Mouse (Mus musculus): ENCODE results near the gene Sp1. TPM values are rescaled to one million over a fixed set of nuclear protein-coding genes. Genes with fewer than 3 reads are reported as not detected.

Gene Sp1
- polyA plus RNA-seq, 1 experiment, result 11.7 TPM

- H3K27me3 ChIP-seq (ENCODE audit: control insufficient read depth, insufficient read depth, insufficient read length), result no peaks in the 10 kb centered on the region
- no peaks in the 10 kb centered on the region for H3K36me3 ChIP-seq (ENCODE audit: control insufficient read depth, insufficient read depth)
- H3K4me2 ChIP-seq (ENCODE audit: low read depth), result peak overlapping the region; percentile 56
- no peaks in the 10 kb centered on the region for H3K79me2 ChIP-seq (ENCODE audit: control insufficient read depth, insufficient read depth)
- H3K4me3 ChIP-seq, result no peak overlapping the region
- H3ac ChIP-seq (ENCODE audit: control insufficient read depth, insufficient read length), result no peak overlapping the region
- no peak for TF ChIP-seq POLR2AphosphoS2 (IDR thresholded peaks at IDR 0.05; ENCODE audit: insufficient read length, low read depth)
- no peak for TF ChIP-seq USF1 (IDR thresholded peaks at IDR 0.05; ENCODE audit: low read depth)
- TF ChIP-seq REST (IDR thresholded peaks at IDR 0.05; ENCODE audit: insufficient read depth, insufficient read length), result no peak
- TF ChIP-seq TCF12 (IDR thresholded peaks at IDR 0.05; ENCODE audit: insufficient read depth, poor library complexity, severe bottlenecking), result no peak
- no peak for TF ChIP-seq E2F4 (IDR thresholded peaks at IDR 0.05; ENCODE audit: insufficient read depth)
- no peak for TF ChIP-seq SRF (IDR thresholded peaks at IDR 0.05; ENCODE audit: control insufficient read depth, insufficient read length, low read depth)
- no peak for TF ChIP-seq MAX (IDR thresholded peaks at IDR 0.05; ENCODE audit: low read depth)
- TF ChIP-seq TCF3 (IDR thresholded peaks at IDR 0.05; ENCODE audit: insufficient read length, low read depth), result no peak
- TF ChIP-seq POLR2A (IDR thresholded peaks at IDR 0.05; ENCODE audit: insufficient read length, low read depth), result no peak
- no peak for TF ChIP-seq MYOG (IDR thresholded peaks at IDR 0.05; ENCODE audit: control insufficient read depth in 1 of 3, insufficient read depth in 1 of 3, insufficient read length in 2 of 3, low read depth in 2 of 3)
- no peak for TF ChIP-seq MYOD1 (IDR thresholded peaks at IDR 0.05; ENCODE audit: control insufficient read depth in 1 of 3, insufficient read length in 2 of 3, low read depth in 2 of 3)
- TF ChIP-seq CEBPB (IDR thresholded peaks at IDR 0.05; ENCODE audit: insufficient read depth, poor library complexity, severe bottlenecking), result no peak
Measured at GRCm38 (mm10) chr15:102362648-102363047, 43.3 kb upstream of the Sp1 start.

GRCm38 (mm10) chr15:102364678-102365077, 41.3 kb upstream of the Sp1 start:
- H3K36me3 ChIP-seq (ENCODE audit: control insufficient read depth, insufficient read depth), result no peaks in the 10 kb centered on the region
- H3K4me3 ChIP-seq, result no peak overlapping the region

DNA sequence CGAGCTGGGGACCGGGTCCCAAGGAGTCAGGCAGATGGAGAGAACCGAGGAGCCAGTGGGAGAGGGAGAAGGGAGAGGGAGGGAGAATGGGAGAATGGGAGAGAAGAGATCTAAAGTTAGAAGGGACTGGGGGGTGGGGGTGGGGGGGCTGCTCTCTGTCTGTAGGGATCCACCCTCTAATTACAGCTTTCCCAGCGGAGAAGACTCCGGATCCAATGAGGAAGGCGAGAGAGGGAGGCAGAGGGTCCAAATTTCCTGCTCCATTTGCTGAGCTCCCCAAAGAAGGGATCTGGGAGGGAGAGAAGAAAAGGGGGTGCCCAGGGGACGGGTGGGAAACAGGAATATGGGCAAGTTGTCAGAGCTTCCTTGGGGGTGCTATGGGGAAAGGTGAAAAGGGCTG, 39.7 kb upstream of the Sp1 start:
- Histone ChIP-seq H3K36me3 (ENCODE audit: control insufficient read depth, insufficient read depth) (no peaks in the 10 kb centered on the region), H3ac (ENCODE audit: control insufficient read depth, insufficient read length) (no peak overlapping the region), H3K4me2 (ENCODE audit: low read depth) (peak overlapping the region; percentile 52), H3K79me2 (ENCODE audit: control insufficient read depth, insufficient read depth) (no peaks in the 10 kb centered on the region), H3K27me3 (ENCODE audit: control insufficient read depth, insufficient read depth, insufficient read length) (no peaks in the 10 kb centered on the region), H3K4me3 (no peak overlapping the region)
- TF ChIP-seq E2F4 (IDR thresholded peaks at IDR 0.05; ENCODE audit: insufficient read depth), result no peak
- no peak for TF ChIP-seq POLR2AphosphoS2 (IDR thresholded peaks at IDR 0.05; ENCODE audit: insufficient read length, low read depth)
- no peak for TF ChIP-seq MYOD1 (IDR thresholded peaks at IDR 0.05; ENCODE audit: control insufficient read depth in 1 of 3, insufficient read length in 2 of 3, low read depth in 2 of 3)
- TF ChIP-seq CEBPB (IDR thresholded peaks at IDR 0.05; ENCODE audit: insufficient read depth, poor library complexity, severe bottlenecking), result no peak
- TF ChIP-seq POLR2A (IDR thresholded peaks at IDR 0.05; ENCODE audit: insufficient read length, low read depth), result no peak
- no peak for TF ChIP-seq TCF12 (IDR thresholded peaks at IDR 0.05; ENCODE audit: insufficient read depth, poor library complexity, severe bottlenecking)
- TF ChIP-seq MAX (IDR thresholded peaks at IDR 0.05; ENCODE audit: low read depth), result no peak
- TF ChIP-seq MYOG (IDR thresholded peaks at IDR 0.05; ENCODE audit: control insufficient read depth in 1 of 3, insufficient read depth in 1 of 3, insufficient read length in 2 of 3, low read depth in 2 of 3), result no peak
- no peak for TF ChIP-seq USF1 (IDR thresholded peaks at IDR 0.05; ENCODE audit: low read depth)
- TF ChIP-seq SRF (IDR thresholded peaks at IDR 0.05; ENCODE audit: control insufficient read depth, insufficient read length, low read depth), result no peak
- TF ChIP-seq TCF3 (IDR thresholded peaks at IDR 0.05; ENCODE audit: insufficient read length, low read depth), result no peak
- TF ChIP-seq REST (IDR thresholded peaks at IDR 0.05; ENCODE audit: insufficient read depth, insufficient read length), result no peak

More at GRCm38 (mm10) chr15:102364678-102365077, 41.3 kb upstream of the Sp1 start:
- Histone ChIP-seq H3ac (ENCODE audit: control insufficient read depth, insufficient read length) (no peak overlapping the region), H3K79me2 (ENCODE audit: control insufficient read depth, insufficient read depth) (no peaks in the 10 kb centered on the region), H3K27me3 (ENCODE audit: control insufficient read depth, insufficient read depth, insufficient read length) (no peaks in the 10 kb centered on the region), H3K4me2 (ENCODE audit: low read depth) (no peak overlapping the region)
- TF ChIP-seq POLR2AphosphoS2 (IDR thresholded peaks at IDR 0.05; ENCODE audit: insufficient read length, low read depth) (no peak), CEBPB (IDR thresholded peaks at IDR 0.05; ENCODE audit: insufficient read depth, poor library complexity, severe bottlenecking) (no peak)

- H3K4me2 ChIP-seq (ENCODE audit: low read depth), result peak within 1 kb of the TSS; percentile 52
- no peak within 1 kb of the TSS for H3ac ChIP-seq (ENCODE audit: control insufficient read depth, insufficient read length)
- H3K4me3 ChIP-seq, result no peak within 1 kb of the TSS
- H3K27me3 ChIP-seq (ENCODE audit: control insufficient read depth, insufficient read depth, insufficient read length), result no peaks in the 10 kb centered on the region
- TF ChIP-seq MYOD1 (IDR thresholded peaks at IDR 0.05; ENCODE audit: control insufficient read depth in 1 of 3, insufficient read length in 2 of 3, low read depth in 2 of 3) (no peak), TCF12 (IDR thresholded peaks at IDR 0.05; ENCODE audit: insufficient read depth, poor library complexity, severe bottlenecking) (no peak), CEBPB (IDR thresholded peaks at IDR 0.05; ENCODE audit: insufficient read depth, poor library complexity, severe bottlenecking) (no peak), USF1 (IDR thresholded peaks at IDR 0.05; ENCODE audit: low read depth) (no peak), MAX (IDR thresholded peaks at IDR 0.05; ENCODE audit: low read depth) (no peak), POLR2AphosphoS2 (IDR thresholded peaks at IDR 0.05; ENCODE audit: insufficient read length, low read depth) (no peak), REST (IDR thresholded peaks at IDR 0.05; ENCODE audit: insufficient read depth, insufficient read length) (no peak), MYOG (IDR thresholded peaks at IDR 0.05; ENCODE audit: control insufficient read depth in 1 of 3, insufficient read depth in 1 of 3, insufficient read length in 2 of 3, low read depth in 2 of 3) (no peak)
- no peaks in the 10 kb centered on the region for H3K79me2 ChIP-seq (ENCODE audit: control insufficient read depth, insufficient read depth)
- no peaks in the 10 kb centered on the region for H3K36me3 ChIP-seq (ENCODE audit: control insufficient read depth, insufficient read depth)
Measured at GRCm38 (mm10) chr15:102366733-102367344, 39.1 kb upstream of the Sp1 start, which contains the start of gene Sp7. TSS of gene Sp7 (minus strand) at chr15:102367182.

DNA sequence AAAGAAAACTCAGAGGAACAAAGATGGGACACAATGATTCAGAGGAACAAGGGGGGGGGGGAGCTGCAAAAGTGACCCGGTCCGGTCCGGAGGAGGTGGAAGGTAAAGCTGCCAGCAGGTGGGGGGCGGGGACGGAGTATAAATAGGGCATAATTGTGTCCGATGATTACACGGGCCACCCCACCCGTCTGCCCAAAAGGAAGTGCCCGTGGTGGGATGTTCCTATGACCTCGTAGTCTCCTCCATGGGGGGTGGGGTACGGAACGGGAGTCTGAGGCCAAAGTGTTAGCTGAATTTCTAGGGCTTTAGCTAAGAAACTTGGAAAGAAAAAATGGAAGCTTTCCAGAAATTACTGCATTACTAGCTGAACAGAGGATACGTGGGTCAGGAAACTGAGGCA, 36.0 kb upstream of the Sp1 start:
- H3K27me3 ChIP-seq (ENCODE audit: control insufficient read depth, insufficient read depth, insufficient read length), result no peaks in the 10 kb centered on the region
- TF ChIP-seq CEBPB (IDR thresholded peaks at IDR 0.05; ENCODE audit: insufficient read depth, poor library complexity, severe bottlenecking) (no peak), TCF12 (IDR thresholded peaks at IDR 0.05; ENCODE audit: insufficient read depth, poor library complexity, severe bottlenecking) (no peak)

More for the DNA sequence above, 36.0 kb upstream of the Sp1 start:
- Histone ChIP-seq H3ac (ENCODE audit: control insufficient read depth, insufficient read length) (no peak overlapping the region), H3K4me3 (no peak overlapping the region), H3K4me2 (ENCODE audit: low read depth) (peak overlapping the region; percentile 43), H3K36me3 (ENCODE audit: control insufficient read depth, insufficient read depth) (no peaks in the 10 kb centered on the region), H3K79me2 (ENCODE audit: control insufficient read depth, insufficient read depth) (no peaks in the 10 kb centered on the region)
